10 mouse cellular contexts compared by ENCODE assay signal in the genomic region with DNA sequence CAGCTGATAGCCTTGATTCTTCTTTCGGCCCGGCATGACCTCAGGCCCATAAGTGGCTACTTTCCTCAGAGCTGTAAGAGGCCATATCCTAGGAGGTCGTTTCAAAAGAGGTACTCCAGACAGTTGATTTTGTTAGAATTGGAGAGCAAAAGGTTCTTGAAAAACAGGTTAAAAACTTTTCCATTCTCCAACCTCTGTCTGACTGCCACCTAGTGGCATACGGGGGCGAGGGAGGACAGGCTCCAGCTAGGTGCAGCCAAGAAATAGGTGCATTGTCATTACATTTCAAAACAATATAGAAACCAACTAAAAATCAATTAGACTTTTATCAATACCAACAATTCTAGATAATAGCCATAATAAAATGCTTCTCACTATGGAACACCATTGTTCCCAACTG.
A peak's percentile ranks its signal among the peaks of the same experiment; 100 is the strongest.
DNase-seq lines count a peak whose midpoint lies in the region; ATAC-seq and TF ChIP-seq lines count a peak whose summit lies in the region.
"Had no signal": no experiment of that assay in that cellular context is flagged by ENCODE, and none has a peak within 500 bp of the region (broad histone marks: within the 10 kb centered on the region; RNA-seq: fewer than 3 reads in every experiment).

No protein-coding gene starts in this region.

- peak; percentile 59 for TF ChIP-seq CTCF in heart, adult 2 months (IDR thresholded peaks at IDR 0.05)
- TF ChIP-seq CTCF in midbrain, postnatal 0 days (IDR thresholded peaks at IDR 0.05): peak; percentile 64

- H3K4me3 ChIP-seq in heart, adult 2 months: no peak overlapping the region
- H3K4me3 ChIP-seq in midbrain, postnatal 0 days (ENCODE audit: low read depth, low read length): no peak overlapping the region
- no peak overlapping the region for H3K4me3 ChIP-seq in midbrain, embryonic 11.5 days (ENCODE audit: low read depth, low read length)
- H3K4me3 ChIP-seq: embryonic facial prominence, embryonic 13.5 days had no signal

- intact Hi-C loops in heart, adult 2 months (cut with DNase I): loop anchor here (10.0 kb wide), 1 partner anchor 160 kb away; no protein-coding TSS in a partner anchor

- TF ChIP-seq POLR2A in heart, adult 2 months (IDR thresholded peaks at IDR 0.05; ENCODE audit: insufficient read depth, low read depth, low read length): no peak

- H3K4me1 ChIP-seq in heart, adult 2 months (ENCODE audit: control insufficient read depth, insufficient read depth, low read length): no peaks in the 10 kb centered on the region
- no peaks in the 10 kb centered on the region for H3K4me1 ChIP-seq in midbrain, postnatal 0 days (ENCODE audit: insufficient read depth, low read length)
- H3K4me1 ChIP-seq in midbrain, embryonic 11.5 days (ENCODE audit: control insufficient read depth, insufficient read depth, low read length): no peaks in the 10 kb centered on the region
- H3K4me1 ChIP-seq: embryonic facial prominence, embryonic 13.5 days had no signal

- H3K36me3 ChIP-seq in heart, adult 2 months (ENCODE audit: control insufficient read depth, insufficient read depth, low read length): no peaks in the 10 kb centered on the region
- H3K36me3 ChIP-seq in midbrain, postnatal 0 days (ENCODE audit: insufficient read depth, low read length): no peaks in the 10 kb centered on the region
- H3K36me3 ChIP-seq in midbrain, embryonic 11.5 days (ENCODE audit: control insufficient read depth, insufficient read depth, low read length): no peaks in the 10 kb centered on the region
- H3K36me3 ChIP-seq: embryonic facial prominence, embryonic 13.5 days had no signal

- no peak for ATAC-seq in midbrain, postnatal 0 days (ENCODE audit: low FRiP score)
- ATAC-seq in midbrain, embryonic 11.5 days (ENCODE audit: low FRiP score): no peak
- no peak for ATAC-seq in megakaryocyte progenitor cell, adult 5-6 weeks (replicated peaks; ENCODE audit: poor library complexity)

- WGBS in heart, adult 2 months: 36% methylated on average over 5 of the region's 5 CpGs
- WGBS in midbrain, postnatal 0 days: 45% methylated on average over 5 of the region's 5 CpGs
- WGBS in midbrain, embryonic 11.5 days: 38% methylated on average over 5 of the region's 5 CpGs

- H3K4me2 ChIP-seq in midbrain, postnatal 0 days (ENCODE audit: low read depth, low read length, poor library complexity, severe bottlenecking): no peak overlapping the region
- H3K4me2 ChIP-seq in midbrain, embryonic 11.5 days: no peak overlapping the region
- H3K4me2 ChIP-seq: embryonic facial prominence, embryonic 13.5 days had no signal

- H3K27ac ChIP-seq in heart, adult 2 months: no peak overlapping the region
- no peak overlapping the region for H3K27ac ChIP-seq in midbrain, postnatal 0 days (ENCODE audit: low read depth, low read length)
- no peak overlapping the region for H3K27ac ChIP-seq in midbrain, embryonic 11.5 days (ENCODE audit: low read depth, low read length)
- H3K27ac ChIP-seq: embryonic facial prominence, embryonic 13.5 days had no signal

- no peaks in the 10 kb centered on the region for H3K9me3 ChIP-seq in midbrain, postnatal 0 days (ENCODE audit: low read length)
- no peaks in the 10 kb centered on the region for H3K9me3 ChIP-seq in midbrain, embryonic 11.5 days (ENCODE audit: control insufficient read depth, low read length)
- H3K9me3 ChIP-seq: embryonic facial prominence, embryonic 13.5 days had no signal

- TF ChIP-seq EP300 in heart, adult 2 months (IDR thresholded peaks at IDR 0.05; ENCODE audit: insufficient read depth, low read depth, low read length): no peak

- DNase-seq in heart, adult 2 months: no peak
- DNase-seq in heart, adult 9 months (ENCODE audit: low spot score in 2 of 2): no peak
- DNase-seq in midbrain, postnatal 0 days (ENCODE audit: low spot score): no peak
- no peak for DNase-seq in midbrain, embryonic 11.5 days (ENCODE audit: low spot score, missing footprints)
- peak; percentile 58 for DNase-seq in adipocyte (ENCODE audit: low spot score)
- peak; percentile 14 for DNase-seq in lung, postnatal 14 days
- DNase-seq in cerebellum, adult 11-12 months: no peak
- DNase-seq: midbrain, embryonic 14.5 days had no signal

- H3K9ac ChIP-seq in heart, adult 2 months (ENCODE audit: low read depth, low read length): no peak overlapping the region
- no peak overlapping the region for H3K9ac ChIP-seq in midbrain, postnatal 0 days (replicated peaks; ENCODE audit: low read length, poor library complexity, severe bottlenecking)
- no peak overlapping the region for H3K9ac ChIP-seq in midbrain, embryonic 11.5 days (ENCODE audit: low read length)
- H3K9ac ChIP-seq: embryonic facial prominence, embryonic 13.5 days had no signal

- H3K79me2 ChIP-seq in heart, adult 2 months (replicated peaks; ENCODE audit: control insufficient read depth, insufficient read depth, low read length): no peaks in the 10 kb centered on the region

- H3K27me3 ChIP-seq in heart, adult 2 months (ENCODE audit: control insufficient read depth, insufficient read depth, low read length): no peaks in the 10 kb centered on the region
- H3K27me3 ChIP-seq in midbrain, postnatal 0 days (ENCODE audit: insufficient read depth, low read length): no peaks in the 10 kb centered on the region
- peaks cover 2% of the 10 kb centered on the region; the same call in 1 of the 2 replicates for H3K27me3 ChIP-seq in midbrain, embryonic 11.5 days (ENCODE audit: control insufficient read depth, insufficient read depth, low read length)

Comparison
In these comparisons a context has a peak if more than half of its experiments do, and no peak if none do; other contexts are left out.
1. DNase-seq: peak in adipocyte (single experiment) and lung, postnatal 14 days (single experiment); none in heart, adult 2 months (0 of 2), heart, adult 9 months (0 of 2), midbrain, postnatal 0 days (single experiment), midbrain, embryonic 11.5 days (single experiment) and cerebellum, adult 11-12 months (single experiment).